Mouse (Mus musculus): ENCODE results near the gene Ccl8. TPM values are rescaled to one million over a fixed set of nuclear protein-coding genes. Genes with fewer than 3 reads are reported as not detected.

The Ccl8 gene
- total RNA-seq, 2 experiments from 2014 or later = not detected

- intact Hi-C loops (cut with DNase I) = no loop called here
- no peak for DNase-seq (ENCODE audit: low spot score in 2 of 2)
These were observed 44.1 kb downstream of the Ccl8 start for GRCm38 (mm10) chr11:82159126-82159525.

- no peak for DNase-seq (ENCODE audit: low spot score in 2 of 2)
- intact Hi-C loops (cut with DNase I) = no loop called here
These were observed 48.3 kb downstream of the Ccl8 start for GRCm38 (mm10) chr11:82163285-82163684.

Other genes starting within 250 kb of the Ccl8 start
- 10 to 100 TPM; 73.7 to 79.1 TPM for gene Asic2, start 146.7 kb upstream of the Ccl8 start, total RNA-seq (2021)
- gene Ccl2, start 79.6 kb upstream of the Ccl8 start, total RNA-seq (2021) = not detected
- gene Gm17268, start 76.6 kb upstream of the Ccl8 start, total RNA-seq (2021) = not detected
- gene Ccl7, start 69.5 kb upstream of the Ccl8 start, total RNA-seq (2021) = under 1 TPM in 1 of 2 experiments, not detected in 1; 0.88 TPM
- under 1 TPM in 1 of 2 experiments, not detected in 1; 0.39 TPM for gene Ccl11, start 57.4 kb upstream of the Ccl8 start, total RNA-seq (2021)
- gene Ccl12, start 13.3 kb upstream of the Ccl8 start, total RNA-seq (2021) = not detected
- not detected for gene Ccl1, start 190.5 kb downstream of the Ccl8 start, total RNA-seq (2021)